Mouse (Mus musculus): Measurements from ENCODE around the gene Arpc3. TPM values are rescaled to one million over a fixed set of nuclear protein-coding genes. Genes with fewer than 3 reads are reported as not detected.

Gene Arpc3
- polyA plus RNA-seq, 1 experiment: 217 TPM

GRCm38 (mm10) chr5:122372878-122373277 is 18.8 kb upstream of the Arpc3 start:
- Histone ChIP-seq H3K4me3 (peak overlapping the region; percentile 75), H3K36me3 (ENCODE audit: control insufficient read depth, insufficient read depth) (peaks cover 20% of the 10 kb centered on the region), H3K27me3 (ENCODE audit: control insufficient read depth, insufficient read depth, insufficient read length) (no peaks in the 10 kb centered on the region), H3K79me2 (ENCODE audit: control insufficient read depth, insufficient read depth) (peaks cover 18% of the 10 kb centered on the region), H3K4me2 (ENCODE audit: low read depth) (peak overlapping the region; percentile 96), H3ac (ENCODE audit: control insufficient read depth, insufficient read length) (peak overlapping the region; percentile 79)
- no peak for TF ChIP-seq MYOD1 (IDR thresholded peaks at IDR 0.05; ENCODE audit: control insufficient read depth in 1 of 3, insufficient read length in 2 of 3, low read depth in 2 of 3)
- no peak for TF ChIP-seq POLR2AphosphoS2 (IDR thresholded peaks at IDR 0.05; ENCODE audit: insufficient read length, low read depth)
- TF ChIP-seq MYOG (IDR thresholded peaks at IDR 0.05; ENCODE audit: control insufficient read depth in 1 of 3, insufficient read depth in 1 of 3, insufficient read length in 2 of 3, low read depth in 2 of 3): no peak
- TF ChIP-seq MAX (IDR thresholded peaks at IDR 0.05; ENCODE audit: low read depth): no peak
- TF ChIP-seq TCF3 (IDR thresholded peaks at IDR 0.05; ENCODE audit: insufficient read length, low read depth): no peak
- no peak for TF ChIP-seq SRF (IDR thresholded peaks at IDR 0.05; ENCODE audit: control insufficient read depth, insufficient read length, low read depth)
- TF ChIP-seq POLR2A (IDR thresholded peaks at IDR 0.05; ENCODE audit: insufficient read length, low read depth): no peak
- TF ChIP-seq USF1 (IDR thresholded peaks at IDR 0.05; ENCODE audit: low read depth): no peak

GRCm38 (mm10) chr5:122377101-122377833 is 14.4 kb upstream of the Arpc3 start:
- Histone ChIP-seq H3K4me3 (no peak overlapping the region), H3K79me2 (ENCODE audit: control insufficient read depth, insufficient read depth) (peaks cover 6% of the 10 kb centered on the region), H3ac (ENCODE audit: control insufficient read depth, insufficient read length) (no peak overlapping the region), H3K36me3 (ENCODE audit: control insufficient read depth, insufficient read depth) (peaks cover 7% of the 10 kb centered on the region), H3K27me3 (ENCODE audit: control insufficient read depth, insufficient read depth, insufficient read length) (no peaks in the 10 kb centered on the region), H3K4me2 (ENCODE audit: low read depth) (no peak overlapping the region)
- no peak for TF ChIP-seq USF1 (IDR thresholded peaks at IDR 0.05; ENCODE audit: low read depth)
- TF ChIP-seq TCF12 (IDR thresholded peaks at IDR 0.05; ENCODE audit: insufficient read depth, poor library complexity, severe bottlenecking): no peak
- no peak for TF ChIP-seq REST (IDR thresholded peaks at IDR 0.05; ENCODE audit: insufficient read depth, insufficient read length)
- TF ChIP-seq CEBPB (IDR thresholded peaks at IDR 0.05; ENCODE audit: insufficient read depth, poor library complexity, severe bottlenecking): no peak
- no peak for TF ChIP-seq SRF (IDR thresholded peaks at IDR 0.05; ENCODE audit: control insufficient read depth, insufficient read length, low read depth)
- TF ChIP-seq MYOD1 (IDR thresholded peaks at IDR 0.05; ENCODE audit: control insufficient read depth in 1 of 3, insufficient read length in 2 of 3, low read depth in 2 of 3): no peak
- TF ChIP-seq TCF3 (IDR thresholded peaks at IDR 0.05; ENCODE audit: insufficient read length, low read depth): no peak
- TF ChIP-seq MYOG (IDR thresholded peaks at IDR 0.05; ENCODE audit: control insufficient read depth in 1 of 3, insufficient read depth in 1 of 3, insufficient read length in 2 of 3, low read depth in 2 of 3): no peak
- no peak for TF ChIP-seq E2F4 (IDR thresholded peaks at IDR 0.05; ENCODE audit: insufficient read depth)
- no peak for TF ChIP-seq POLR2AphosphoS2 (IDR thresholded peaks at IDR 0.05; ENCODE audit: insufficient read length, low read depth)
- TF ChIP-seq POLR2A (IDR thresholded peaks at IDR 0.05; ENCODE audit: insufficient read length, low read depth): no peak
- TF ChIP-seq MAX (IDR thresholded peaks at IDR 0.05; ENCODE audit: low read depth): no peak

GRCm38 (mm10) chr5:122378171-122378570 is 13.5 kb upstream of the Arpc3 start:
- Histone ChIP-seq H3K79me2 (ENCODE audit: control insufficient read depth, insufficient read depth) (no peaks in the 10 kb centered on the region), H3K36me3 (ENCODE audit: control insufficient read depth, insufficient read depth) (peaks cover 7% of the 10 kb centered on the region), H3ac (ENCODE audit: control insufficient read depth, insufficient read length) (no peak overlapping the region), H3K4me3 (no peak overlapping the region), H3K27me3 (ENCODE audit: control insufficient read depth, insufficient read depth, insufficient read length) (no peaks in the 10 kb centered on the region), H3K4me2 (ENCODE audit: low read depth) (no peak overlapping the region)
- TF ChIP-seq POLR2AphosphoS2 (IDR thresholded peaks at IDR 0.05; ENCODE audit: insufficient read length, low read depth): no peak
- TF ChIP-seq CEBPB (IDR thresholded peaks at IDR 0.05; ENCODE audit: insufficient read depth, poor library complexity, severe bottlenecking): no peak
- TF ChIP-seq REST (IDR thresholded peaks at IDR 0.05; ENCODE audit: insufficient read depth, insufficient read length): no peak
- TF ChIP-seq MYOD1 (IDR thresholded peaks at IDR 0.05; ENCODE audit: control insufficient read depth in 1 of 3, insufficient read length in 2 of 3, low read depth in 2 of 3): no peak
- no peak for TF ChIP-seq TCF12 (IDR thresholded peaks at IDR 0.05; ENCODE audit: insufficient read depth, poor library complexity, severe bottlenecking)
- no peak for TF ChIP-seq USF1 (IDR thresholded peaks at IDR 0.05; ENCODE audit: low read depth)
- TF ChIP-seq POLR2A (IDR thresholded peaks at IDR 0.05; ENCODE audit: insufficient read length, low read depth): no peak
- TF ChIP-seq MYOG (IDR thresholded peaks at IDR 0.05; ENCODE audit: control insufficient read depth in 1 of 3, insufficient read depth in 1 of 3, insufficient read length in 2 of 3, low read depth in 2 of 3): no peak
- TF ChIP-seq TCF3 (IDR thresholded peaks at IDR 0.05; ENCODE audit: insufficient read length, low read depth): no peak

GRCm38 (mm10) chr5:122379374-122380155 is 12.1 kb upstream of the Arpc3 start:
- peak in 2 of 3 experiments; percentile 13 to 66 for TF ChIP-seq MYOG (IDR thresholded peaks at IDR 0.05; ENCODE audit: control insufficient read depth in 1 of 3, insufficient read depth in 1 of 3, insufficient read length in 2 of 3, low read depth in 2 of 3)
- TF ChIP-seq MYOD1 (IDR thresholded peaks at IDR 0.05; ENCODE audit: control insufficient read depth in 1 of 3, insufficient read length in 2 of 3, low read depth in 2 of 3): peak in 2 of 3 experiments; percentile 34 to 69
- no peak for TF ChIP-seq MAX (IDR thresholded peaks at IDR 0.05; ENCODE audit: low read depth)
- no peaks in the 10 kb centered on the region for H3K79me2 ChIP-seq (ENCODE audit: control insufficient read depth, insufficient read depth)
- H3K4me3 ChIP-seq: no peak overlapping the region
- H3K27me3 ChIP-seq (ENCODE audit: control insufficient read depth, insufficient read depth, insufficient read length): no peaks in the 10 kb centered on the region
- H3ac ChIP-seq (ENCODE audit: control insufficient read depth, insufficient read length): no peak overlapping the region
- H3K4me2 ChIP-seq (ENCODE audit: low read depth): peak overlapping the region; percentile 49
- peaks cover 6% of the 10 kb centered on the region for H3K36me3 ChIP-seq (ENCODE audit: control insufficient read depth, insufficient read depth)

All from myocyte (in vitro differentiated cells).